ENCODE assay signal across 11 mouse cellular contexts in genomic region chr14:60643098-60643870, GRCm38 (mm10). TPM values are rescaled to one million over a fixed set of nuclear protein-coding genes. Genes with fewer than 3 reads are reported as not detected.
DNase-seq lines count a peak whose midpoint lies in the region; ATAC-seq and TF ChIP-seq lines count a peak whose summit lies in the region.
"Had no signal": no experiment of that assay in that cellular context is flagged by ENCODE, and none has a peak within 500 bp of the region (broad histone marks: within the 10 kb centered on the region; RNA-seq: fewer than 3 reads in every experiment).

No protein-coding gene starts in this region.

- H3K36me3 ChIP-seq in kidney, embryonic 14.5 days (ENCODE audit: control insufficient read depth, insufficient read depth, low read length), result 0 out of 2 replicates have a peak, but pooled peaks cover 4% of the 10 kb centered on the region
- no peaks in the 10 kb centered on the region for H3K36me3 ChIP-seq in hindbrain, embryonic 15.5 days
- no peaks in the 10 kb centered on the region for H3K36me3 ChIP-seq in neural tube, embryonic 15.5 days
- H3K36me3 ChIP-seq: heart, embryonic 15.5 days had no signal

- TF ChIP-seq POLR2A in embryonic fibroblast, embryonic 13.5 days (IDR thresholded peaks at IDR 0.05; ENCODE audit: low read depth, low read length), result no peak

- H3K4me1 ChIP-seq in kidney, embryonic 14.5 days (ENCODE audit: control insufficient read depth, insufficient read depth, low read length), result peaks cover 19% of the 10 kb centered on the region
- no peaks in the 10 kb centered on the region; the same call in 1 of the 2 replicates for H3K4me1 ChIP-seq in embryonic fibroblast, embryonic 13.5 days (ENCODE audit: control insufficient read depth, insufficient read depth, low read length)
- peaks cover 24% of the 10 kb centered on the region for H3K4me1 ChIP-seq in hindbrain, embryonic 15.5 days (replicated peaks)
- H3K4me1 ChIP-seq in neural tube, embryonic 15.5 days, result peaks cover 23% of the 10 kb centered on the region
- H3K4me1 ChIP-seq: heart, embryonic 15.5 days had no signal

- H3K9me3 ChIP-seq in kidney, embryonic 14.5 days (ENCODE audit: control insufficient read depth, low read length), result no peaks in the 10 kb centered on the region
- no peaks in the 10 kb centered on the region for H3K9me3 ChIP-seq in hindbrain, embryonic 15.5 days
- H3K9me3 ChIP-seq in neural tube, embryonic 15.5 days (replicated peaks), result no peaks in the 10 kb centered on the region
- H3K9me3 ChIP-seq: heart, embryonic 15.5 days had no signal

- H3K27ac ChIP-seq in kidney, embryonic 14.5 days (ENCODE audit: low read depth, low read length), result no peak overlapping the region
- 0 out of 2 replicates have a peak overlapping the region, but pooled peaks have one; percentile 3 for H3K27ac ChIP-seq in embryonic fibroblast, embryonic 13.5 days (ENCODE audit: insufficient read depth, low read length)
- peak overlapping the region; percentile 61 for H3K27ac ChIP-seq in hindbrain, embryonic 15.5 days (replicated peaks)
- peak overlapping the region; percentile 63 for H3K27ac ChIP-seq in neural tube, embryonic 15.5 days (replicated peaks)
- H3K27ac ChIP-seq: heart, embryonic 15.5 days; stomach, postnatal 0 days had no signal

- TF ChIP-seq CTCF in embryonic fibroblast, embryonic 13.5 days (IDR thresholded peaks at IDR 0.05; ENCODE audit: borderline replicate concordance, insufficient read depth, low read length), result no peak

- DNase-seq in kidney, postnatal 10 days, result peak; percentile 3
- no peak for DNase-seq in urinary bladder, adult 18-20 months (ENCODE audit: low spot score in 2 of 2)
- no peak for DNase-seq in adrenal gland, adult 18-20 months (ENCODE audit: low spot score in 2 of 2)
- DNase-seq in frontal cortex, postnatal 36 days (ENCODE audit: low spot score in 2 of 2), result no peak
- DNase-seq: lung, adult 2 months had no signal

- H3K4me3 ChIP-seq in kidney, embryonic 14.5 days (ENCODE audit: low read length), result no peak overlapping the region
- H3K4me3 ChIP-seq in embryonic fibroblast, embryonic 13.5 days (ENCODE audit: insufficient read depth, low read length), result no peak overlapping the region
- H3K4me3 ChIP-seq in hindbrain, embryonic 15.5 days, result no peak overlapping the region
- no peak overlapping the region for H3K4me3 ChIP-seq in neural tube, embryonic 15.5 days (replicated peaks)
- H3K4me3 ChIP-seq: heart, embryonic 15.5 days had no signal

- H3K4me2 ChIP-seq in kidney, embryonic 14.5 days (replicated peaks; ENCODE audit: low read depth, low read length), result no peak overlapping the region
- H3K4me2 ChIP-seq in hindbrain, embryonic 15.5 days, result no peak overlapping the region
- 0 out of 2 replicates have a peak overlapping the region, but pooled peaks have one; percentile 9 for H3K4me2 ChIP-seq in neural tube, embryonic 15.5 days
- H3K4me2 ChIP-seq: heart, embryonic 15.5 days had no signal

- 88% methylated on average over 14 of the region's 14 CpGs for WGBS in kidney, embryonic 14.5 days
- 20% methylated on average over 14 of the region's 14 CpGs for WGBS in hindbrain, embryonic 15.5 days
- WGBS in neural tube, embryonic 15.5 days, result 32% methylated on average over 14 of the region's 14 CpGs

- no peaks in the 10 kb centered on the region for H3K27me3 ChIP-seq in kidney, embryonic 14.5 days (ENCODE audit: control insufficient read depth, insufficient read depth, low read length)
- no peaks in the 10 kb centered on the region for H3K27me3 ChIP-seq in hindbrain, embryonic 15.5 days
- no peaks in the 10 kb centered on the region for H3K27me3 ChIP-seq in neural tube, embryonic 15.5 days (replicated peaks)
- H3K27me3 ChIP-seq: heart, embryonic 15.5 days had no signal

- ATAC-seq in kidney, embryonic 14.5 days (ENCODE audit: low FRiP score, low TSS enrichment), result no peak
- peak; percentile 55; the same call in 1 of the 2 replicates for ATAC-seq in hindbrain, embryonic 15.5 days (ENCODE audit: low FRiP score, low read depth)
- no peak for ATAC-seq in neural tube, embryonic 15.5 days (ENCODE audit: low FRiP score)

- no peak overlapping the region for H3K9ac ChIP-seq in kidney, embryonic 14.5 days (ENCODE audit: low read depth, low read length)
- H3K9ac ChIP-seq in hindbrain, embryonic 15.5 days, result no peak overlapping the region
- H3K9ac ChIP-seq in neural tube, embryonic 15.5 days (replicated peaks), result no peak overlapping the region
- H3K9ac ChIP-seq: heart, embryonic 15.5 days had no signal

RNA-seq across cellular contexts. Expression of gene Spata13, which starts 9.5 kb away (rescaled TPM):
- 54.1 and 65.7 TPM in 2 replicates for polyA plus RNA-seq in kidney, embryonic 14.5 days (2014; fragmentation: Nextera tagmentation; extraction: Ambion mirVana)
- 11.1 and 12.5 TPM in 2 replicates for polyA plus RNA-seq in embryonic fibroblast, embryonic 13.5 days (2011; ENCODE audit: insufficient read length, low read depth, missing spikeins)
- polyA plus RNA-seq in hindbrain, embryonic 15.5 days (2015; fragmentation: Nextera tagmentation; extraction: Ambion mirVana), result 20.5 and 26.8 TPM in 2 replicates
- 22.7 and 22.9 TPM in 2 replicates for polyA plus RNA-seq in neural tube, embryonic 15.5 days (2015; fragmentation: Nextera tagmentation; extraction: Ambion mirVana)
- total RNA-seq in adrenal gland, adult 18-20 months (2021), result 100 to 1,000 TPM in 1 of 2 experiments, 10 to 100 TPM in 1; 95.8 to 130 TPM
